Mouse (Mus musculus) testis, adult 2 months (tissue): Measurements from ENCODE around the gene Tmod3.

Experiments
- CTCF ChIP-seq: fragments of 200-500 bp; IDR thresholded peaks from 2 replicates; pipeline ENCODE4 v1.5.1; 2012; ENCODE audit warnings: low read depth, mild to moderate bottlenecking, inconsistent platforms, low read length, moderate library complexity; ENCODE audit not compliant: control insufficient read depth, insufficient read depth, insufficient replicate concordance
- POLR2A ChIP-seq: fragments of 200-500 bp; IDR thresholded peaks from 2 replicates; pipeline ENCODE4 v1.6.1; 2012; ENCODE audit warnings: low read depth, mild to moderate bottlenecking, inconsistent platforms, low read length, moderate library complexity; ENCODE audit not compliant: control insufficient read depth

GRCm38 (mm10) chr9:75453994-75454393, 105.5 kb downstream of the Tmod3 start:
- no peak for TF ChIP-seq CTCF
- no peak for TF ChIP-seq POLR2A
